Mouse (Mus musculus) embryonic facial prominence, embryonic 13.5 days (tissue): ENCODE measurements around the gene Cyp2d40. TPM values are rescaled to one million over a fixed set of nuclear protein-coding genes. Genes with fewer than 3 reads are reported as not detected.

ENCODE experiments used
- ATAC-seq: fragments of 200-750 bp; cut with Nextera tagmentation; 2 replicates; pipeline ENCODE4 v1.8.0; 2017; ENCODE audit warnings: low read depth; ENCODE audit not compliant: insufficient number of reproducible peaks, insufficient read depth, low FRiP score, low TSS enrichment
- H3K27ac ChIP-seq: fragments of 300-500 bp; sonication (generic); 2 replicates; pipeline ENCODE4 v1.5.1; 2015; ENCODE audit warnings: moderate library complexity, mild to moderate bottlenecking, inconsistent platforms
- H3K27me3 ChIP-seq: fragments of 300-500 bp; sonication (generic); 2 replicates; pipeline ENCODE4 v1.6.1; 2015; ENCODE audit warnings: mild to moderate bottlenecking, inconsistent platforms
- H3K36me3 ChIP-seq: fragments of 300-500 bp; sonication (generic); 2 replicates; pipeline ENCODE4 v1.6.1; 2015; ENCODE audit warnings: mild to moderate bottlenecking, inconsistent platforms
- H3K4me1 ChIP-seq: fragments of 300-500 bp; sonication (generic); 2 replicates; pipeline ENCODE4 v1.6.1; 2015; ENCODE audit warnings: inconsistent platforms
- H3K4me2 ChIP-seq: fragments of 300-500 bp; sonication (generic); 2 replicates; pipeline ENCODE4 v1.6.1; 2015; ENCODE audit warnings: moderate library complexity, mild to moderate bottlenecking, inconsistent platforms
- H3K4me3 ChIP-seq: fragments of 300-500 bp; sonication (generic); 2 replicates; pipeline ENCODE4 v1.5.1; 2015; ENCODE audit warnings: mild to moderate bottlenecking, inconsistent platforms
- H3K9ac ChIP-seq: fragments of 300-500 bp; sonication (generic); 2 replicates; pipeline ENCODE4 v1.6.1; 2015; ENCODE audit warnings: mild to moderate bottlenecking, inconsistent platforms
- H3K9me3 ChIP-seq: fragments of 300-500 bp; sonication (generic); 2 replicates; pipeline ENCODE4 v1.6.1; 2016; ENCODE audit warnings: inconsistent platforms
- WGBS: fragments of 180-500 bp; shearing (Covaris S2); methylation state at CpG from one replicate; pipeline ENCODE4 v1.1.7; 2015; ENCODE audit warnings: mixed read lengths; 5-methylcytosine and 5-hydroxymethylcytosine counted together
- polyA plus RNA-seq: library from polyadenylated mRNA; unstranded; fragments of >200 nt; fragmentation: Nextera tagmentation; extraction: Ambion mirVana; gene quantifications from 2 replicates; pipeline ENCODE4 v1.2.1, GENCODE M21; 2015

Cyp2d40 gene
- not detected in 2 replicates for polyA plus RNA-seq

DNA sequence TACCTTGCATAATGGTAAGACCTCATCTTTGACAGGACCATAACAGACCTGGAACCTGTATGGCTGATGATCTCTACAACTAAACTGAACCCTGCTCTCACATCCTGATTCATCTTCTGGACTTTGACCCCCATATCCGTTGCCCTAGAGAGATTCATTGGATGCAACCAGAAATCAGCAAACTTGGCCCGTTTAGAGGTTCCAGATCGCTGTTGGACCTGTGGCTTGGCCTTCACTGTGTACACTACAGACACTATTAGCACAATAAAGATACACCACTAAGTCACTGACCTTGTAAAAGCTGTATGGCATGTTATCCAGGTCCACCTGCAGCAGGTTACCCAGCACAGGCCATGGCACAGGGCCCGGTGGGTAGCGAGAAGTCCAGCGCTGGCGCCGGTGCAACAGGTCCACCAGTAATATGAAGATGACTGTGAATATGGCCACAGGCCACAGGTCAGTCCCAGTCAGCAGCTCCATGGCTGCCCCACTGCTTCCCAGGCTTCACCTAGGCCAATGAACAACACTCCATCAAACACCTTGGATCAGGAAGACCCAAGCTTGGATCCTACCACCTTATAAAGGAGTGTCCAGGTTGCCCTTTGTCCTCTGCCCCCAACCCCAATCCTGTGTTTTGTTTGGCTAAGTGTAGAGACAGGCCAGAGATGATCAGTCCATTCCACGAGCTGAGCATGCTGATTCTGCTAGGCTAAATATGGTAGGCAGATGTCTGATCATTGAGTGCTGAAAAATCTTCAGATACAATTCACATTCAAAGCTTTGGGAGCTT, at the start of gene Cyp2d40:
Gene Cyp2d40 (minus strand): TSS at position 553 of the 790 bp plus-strand sequence.
- Histone ChIP-seq H3K4me3 (no peak within 1 kb of the TSS), H3K9ac (no peak within 1 kb of the TSS), H3K4me2 (no peak within 1 kb of the TSS), H3K4me1 (no peaks in the 10 kb centered on the region), H3K27me3 (no peaks in the 10 kb centered on the region), H3K9me3 (no peaks in the 10 kb centered on the region), H3K27ac (no peak within 1 kb of the TSS), H3K36me3 (no peaks in the 10 kb centered on the region)
- 90% methylated on average over 9 of the region's 9 CpGs for WGBS
- ATAC-seq, result no peak

GRCm38 (mm10) chr15:82810556-82810955, 46.6 kb upstream of the Cyp2d40 start:
- ATAC-seq, result no peak
- no peaks in the 10 kb centered on the region for H3K27me3 ChIP-seq
- no peak overlapping the region for H3K4me3 ChIP-seq
- H3K9ac ChIP-seq, result no peak overlapping the region
- H3K4me1 ChIP-seq, result no peaks in the 10 kb centered on the region
- no peaks in the 10 kb centered on the region for H3K9me3 ChIP-seq
- whole genome bisulfite sequencing, result 88% methylated on average over 1 of the region's 1 CpGs
- H3K27ac ChIP-seq, result no peak overlapping the region
- H3K4me2 ChIP-seq, result no peak overlapping the region
- peaks cover 48% of the 10 kb centered on the region for H3K36me3 ChIP-seq

DNA sequence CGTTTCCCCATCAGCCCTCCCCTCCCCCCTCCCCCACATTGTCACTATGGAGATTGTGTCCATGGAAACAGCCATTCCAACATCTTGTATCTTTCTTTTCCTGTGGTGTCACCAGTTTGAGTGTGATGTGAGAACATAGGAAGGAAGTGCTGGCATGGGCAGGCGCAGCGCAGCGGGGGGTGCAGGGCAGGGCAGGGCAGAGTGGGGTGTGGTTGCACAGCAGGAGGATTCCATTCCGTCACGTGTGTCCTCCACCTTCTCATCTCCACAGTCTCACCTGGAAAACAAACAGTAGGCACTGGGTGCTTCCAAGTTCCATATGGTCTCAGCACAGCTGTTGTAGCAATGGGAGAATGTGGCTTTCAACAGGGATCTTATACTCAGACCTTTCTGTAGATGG, 45.5 kb upstream of the Cyp2d40 start:
- H3K4me2 ChIP-seq, result no peak overlapping the region
- no peaks in the 10 kb centered on the region for H3K9me3 ChIP-seq
- peaks cover 41% of the 10 kb centered on the region for H3K36me3 ChIP-seq
- H3K4me1 ChIP-seq, result no peaks in the 10 kb centered on the region
- no peak overlapping the region for H3K4me3 ChIP-seq
- no peak overlapping the region for H3K27ac ChIP-seq
- 83% methylated on average over 6 of the region's 6 CpGs for WGBS
- H3K27me3 ChIP-seq, result no peaks in the 10 kb centered on the region
- H3K9ac ChIP-seq, result no peak overlapping the region
- ATAC-seq, result no peak

DNA sequence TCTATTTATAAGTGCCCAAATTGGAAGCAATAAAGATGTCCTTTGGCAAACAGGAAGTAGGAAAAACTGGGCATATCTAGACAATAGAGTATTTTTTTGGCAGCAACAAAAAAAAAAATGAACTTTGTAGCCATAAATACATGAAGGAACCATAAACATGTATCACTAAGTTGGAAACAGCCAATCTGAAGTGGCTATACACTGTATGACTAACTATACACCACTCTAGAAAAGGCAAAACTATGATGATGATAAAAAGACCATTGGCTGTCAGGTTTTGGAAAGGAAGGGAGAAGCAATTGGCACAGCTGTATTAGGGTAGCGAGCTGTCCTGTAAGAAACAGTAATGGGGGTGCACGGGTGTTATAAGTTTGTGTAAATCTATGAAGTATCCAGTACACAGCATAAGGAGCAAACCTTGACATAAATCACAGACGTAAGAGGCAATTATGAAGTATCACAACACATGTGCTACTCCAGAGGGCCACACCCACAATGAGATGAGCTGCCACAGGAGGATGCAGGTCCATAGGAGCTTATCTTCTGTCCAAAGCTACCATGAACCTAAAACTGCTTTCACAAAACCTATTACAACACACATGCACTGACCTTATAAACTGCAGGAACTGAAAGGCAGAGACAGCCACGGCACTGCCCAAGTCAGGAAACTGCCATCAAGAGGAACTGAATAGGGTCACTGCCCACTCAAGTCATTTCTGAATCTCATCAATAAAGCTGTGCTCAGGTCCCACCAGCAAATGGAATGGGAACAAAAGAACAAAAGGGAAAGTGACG, 43.2 kb upstream of the Cyp2d40 start:
- H3K27ac ChIP-seq, result no peak overlapping the region
- H3K4me1 ChIP-seq, result no peaks in the 10 kb centered on the region
- H3K4me3 ChIP-seq, result no peak overlapping the region
- 81% methylated on average over 5 of the region's 5 CpGs for WGBS
- no peaks in the 10 kb centered on the region for H3K9me3 ChIP-seq
- no peaks in the 10 kb centered on the region for H3K27me3 ChIP-seq
- ATAC-seq, result no peak
- no peak overlapping the region for H3K4me2 ChIP-seq
- no peak overlapping the region for H3K9ac ChIP-seq
- H3K36me3 ChIP-seq, result peaks cover 30% of the 10 kb centered on the region

GRCm38 (mm10) chr15:82804708-82805639, 41.0 kb upstream of the Cyp2d40 start:
- no peak for ATAC-seq
- no peaks in the 10 kb centered on the region for H3K4me1 ChIP-seq
- no peaks in the 10 kb centered on the region for H3K27me3 ChIP-seq
- no peak overlapping the region for H3K27ac ChIP-seq
- no peak overlapping the region for H3K4me2 ChIP-seq
- H3K9ac ChIP-seq, result no peak overlapping the region
- no peak overlapping the region for H3K4me3 ChIP-seq
- no peaks in the 10 kb centered on the region for H3K9me3 ChIP-seq
- peaks cover 8% of the 10 kb centered on the region; the same call in 1 of the 2 replicates for H3K36me3 ChIP-seq
- 73% methylated on average over 5 of the region's 5 CpGs for WGBS

DNA sequence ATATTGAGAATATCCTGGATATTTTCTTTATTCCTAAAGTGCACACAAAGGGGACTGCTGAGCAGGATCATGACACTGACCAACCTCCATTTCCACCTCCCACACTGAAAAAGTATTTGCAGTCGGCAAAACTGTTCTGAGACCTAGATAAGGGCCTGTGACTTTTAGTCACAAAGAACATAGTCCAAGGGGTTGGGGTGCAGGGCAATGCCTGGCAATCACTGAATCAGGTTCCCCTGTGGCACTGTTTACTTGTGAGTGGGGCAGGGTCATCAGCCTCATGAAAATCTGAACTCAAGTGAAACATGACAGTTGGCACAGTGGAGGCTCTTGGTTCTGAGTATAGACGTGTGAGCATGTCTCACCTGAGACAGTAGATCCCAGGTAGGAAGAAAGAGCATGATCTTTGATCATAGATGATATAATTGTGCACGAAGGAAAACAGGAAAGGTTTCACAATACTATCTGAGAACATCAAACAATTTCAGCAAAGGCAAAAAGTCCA, 32.0 kb upstream of the Cyp2d40 start:
- Histone ChIP-seq H3K9ac (no peak overlapping the region), H3K36me3 (no peaks in the 10 kb centered on the region), H3K4me1 (no peaks in the 10 kb centered on the region), H3K9me3 (no peaks in the 10 kb centered on the region), H3K27me3 (no peaks in the 10 kb centered on the region), H3K27ac (no peak overlapping the region), H3K4me3 (no peak overlapping the region), H3K4me2 (no peak overlapping the region)
- ATAC-seq, result no peak
- 85% methylated on average over 3 of the region's 3 CpGs for WGBS

DNA sequence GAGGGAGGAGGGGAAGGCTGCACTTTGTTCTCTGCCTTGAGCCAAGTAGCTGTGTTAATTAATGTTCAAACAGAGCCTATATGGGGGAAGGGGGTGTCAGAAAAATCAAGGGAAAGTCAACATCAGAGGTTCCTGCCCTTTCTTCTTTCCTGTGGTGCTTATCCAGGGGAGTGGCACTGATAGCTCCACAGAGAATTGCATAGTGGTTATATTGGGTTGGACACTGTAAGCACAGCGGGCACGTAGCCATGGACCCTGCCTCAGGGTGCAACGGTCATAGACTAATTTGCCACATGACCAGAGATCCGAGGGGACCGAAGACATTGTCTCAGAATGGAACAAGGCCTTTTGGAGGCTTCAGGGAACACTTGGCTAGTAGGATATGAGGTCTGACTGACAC, 30.3 kb upstream of the Cyp2d40 start, which contains the start of gene Cyp2d26:
Gene Cyp2d26 (minus strand): TSS at position 18 of the 400 bp plus-strand sequence.
- H3K9me3 ChIP-seq, result no peaks in the 10 kb centered on the region
- no peak within 1 kb of the TSS for H3K27ac ChIP-seq
- H3K36me3 ChIP-seq, result no peaks in the 10 kb centered on the region
- H3K9ac ChIP-seq, result no peak within 1 kb of the TSS
- H3K27me3 ChIP-seq, result no peaks in the 10 kb centered on the region
- H3K4me3 ChIP-seq, result no peak within 1 kb of the TSS
- H3K4me2 ChIP-seq, result no peak within 1 kb of the TSS
- 86% methylated on average over 5 of the region's 5 CpGs for WGBS
- no peak for ATAC-seq
- H3K4me1 ChIP-seq, result no peaks in the 10 kb centered on the region

GRCm38 (mm10) chr15:82793868-82794267, 29.9 kb upstream of the Cyp2d40 start:
- H3K36me3 ChIP-seq, result no peaks in the 10 kb centered on the region
- no peak overlapping the region for H3K9ac ChIP-seq
- no peaks in the 10 kb centered on the region for H3K4me1 ChIP-seq
- H3K4me2 ChIP-seq, result no peak overlapping the region
- H3K9me3 ChIP-seq, result no peaks in the 10 kb centered on the region
- no peak overlapping the region for H3K27ac ChIP-seq
- H3K27me3 ChIP-seq, result no peaks in the 10 kb centered on the region
- H3K4me3 ChIP-seq, result no peak overlapping the region
- 91% methylated on average over 6 of the region's 6 CpGs for WGBS
- no peak for ATAC-seq

- 71% methylated on average over 1 of the region's 1 CpGs for WGBS
- ATAC-seq, result no peak
- no peaks in the 10 kb centered on the region for H3K36me3 ChIP-seq
- no peaks in the 10 kb centered on the region for H3K9me3 ChIP-seq
- no peak overlapping the region for H3K27ac ChIP-seq
- no peaks in the 10 kb centered on the region for H3K4me1 ChIP-seq
- no peak overlapping the region for H3K9ac ChIP-seq
- no peaks in the 10 kb centered on the region for H3K27me3 ChIP-seq
- H3K4me3 ChIP-seq, result no peak overlapping the region
- no peak overlapping the region for H3K4me2 ChIP-seq
These were observed 29.5 kb upstream of the Cyp2d40 start for GRCm38 (mm10) chr15:82793454-82793853.

DNA sequence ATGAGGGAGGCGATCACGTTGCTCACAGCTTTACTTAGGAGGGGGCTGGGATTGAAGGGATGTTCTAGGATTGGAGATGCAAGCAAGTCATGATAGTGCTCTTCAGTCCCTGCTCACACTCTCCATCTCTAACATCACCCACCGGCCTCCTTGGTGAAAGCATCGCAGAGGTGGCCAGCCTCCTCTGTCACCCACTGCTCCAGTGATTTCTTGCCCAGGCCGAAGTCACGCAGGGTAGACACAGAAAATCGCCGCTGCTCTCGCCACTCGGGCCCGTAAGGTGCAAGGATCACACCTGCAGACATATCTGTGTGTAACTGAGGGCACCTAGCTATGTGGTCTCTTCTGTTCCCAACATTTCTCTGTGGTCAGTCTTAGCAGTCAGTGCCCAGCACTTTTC, 28.6 kb upstream of the Cyp2d40 start:
- Histone ChIP-seq H3K9me3 (no peaks in the 10 kb centered on the region), H3K36me3 (no peaks in the 10 kb centered on the region), H3K9ac (no peak overlapping the region), H3K27me3 (no peaks in the 10 kb centered on the region), H3K4me3 (no peak overlapping the region), H3K4me2 (no peak overlapping the region), H3K27ac (no peak overlapping the region), H3K4me1 (no peaks in the 10 kb centered on the region)
- no peak for ATAC-seq
- 90% methylated on average over 11 of the region's 11 CpGs for WGBS

GRCm38 (mm10) chr15:82784581-82784980, 20.6 kb upstream of the Cyp2d40 start:
- H3K4me3 ChIP-seq, result no peak overlapping the region
- H3K9ac ChIP-seq, result no peak overlapping the region
- no peak overlapping the region for H3K4me2 ChIP-seq
- no peaks in the 10 kb centered on the region for H3K4me1 ChIP-seq
- no peak for ATAC-seq
- H3K36me3 ChIP-seq, result no peaks in the 10 kb centered on the region
- H3K27me3 ChIP-seq, result no peaks in the 10 kb centered on the region
- WGBS, result 75% methylated on average over 1 of the region's 1 CpGs
- no peaks in the 10 kb centered on the region for H3K9me3 ChIP-seq
- no peak overlapping the region for H3K27ac ChIP-seq
